Mouse (Mus musculus) hindbrain, embryonic 16.5 days (tissue): Measurements from ENCODE around the gene Idi1. TPM values are rescaled to one million over a fixed set of nuclear protein-coding genes. Genes with fewer than 3 reads are reported as not detected.
"Not testable (repeated sequence)": the region's sequence is repeated elsewhere in the genome, so short reads cannot be mapped to it uniquely, and the experiment has no call there.

Source experiments
- ATAC-seq: fragments of 200-750 bp; cut with Nextera tagmentation; 2 replicates; pipeline ENCODE4 v1.8.0; 2017; ENCODE audit warnings: moderate TSS enrichment, moderate library complexity
- H3K27ac ChIP-seq: fragments of 300-500 bp; sonication (generic); 2 replicates; pipeline ENCODE4 v1.5.1; 2014; ENCODE audit warnings: low read depth, mild to moderate bottlenecking, control low read depth, low read length, moderate library complexity
- H3K27me3 ChIP-seq: fragments of 300-500 bp; sonication (generic); replicated peaks from 2 replicates; pipeline ENCODE4 v1.6.1; 2014; ENCODE audit warnings: low read length; ENCODE audit not compliant: control insufficient read depth, insufficient read depth
- H3K36me3 ChIP-seq: fragments of 300-500 bp; sonication (generic); 2 replicates; pipeline ENCODE4 v1.6.1; 2014; ENCODE audit warnings: mild to moderate bottlenecking, low read length, moderate library complexity, mixed read lengths; ENCODE audit not compliant: control insufficient read depth, insufficient read depth
- H3K4me1 ChIP-seq: fragments of 300-500 bp; sonication (generic); 2 replicates; pipeline ENCODE4 v1.6.1; 2014; ENCODE audit warnings: low read depth, low read length; ENCODE audit not compliant: control insufficient read depth, insufficient read depth
- H3K4me2 ChIP-seq: fragments of 300-500 bp; sonication (generic); 2 replicates; pipeline ENCODE4 v1.6.1; 2014; ENCODE audit warnings: mild to moderate bottlenecking, low read length, control low read depth, moderate library complexity
- H3K4me3 ChIP-seq: fragments of 300-500 bp; sonication (generic); 2 replicates; pipeline ENCODE4 v1.5.1; 2014; ENCODE audit warnings: mild to moderate bottlenecking, low read length, control low read depth, moderate library complexity
- H3K9ac ChIP-seq: fragments of 300-500 bp; sonication (generic); 2 replicates; pipeline ENCODE4 v1.6.1; 2014; ENCODE audit warnings: low read depth, mild to moderate bottlenecking, control low read depth, low read length, moderate library complexity
- H3K9me3 ChIP-seq: fragments of 300-500 bp; sonication (generic); 2 replicates; pipeline ENCODE4 v1.6.1; 2014; ENCODE audit warnings: mild to moderate bottlenecking, low read length, moderate library complexity; ENCODE audit not compliant: control insufficient read depth
- WGBS: fragments of 180-500 bp; shearing (Covaris S2); extraction: QIAGEN DNeasy Blood & Tissue Kit; methylation state at CpG from one replicate; pipeline ENCODE4 v1.1.7; 2014; 5-methylcytosine and 5-hydroxymethylcytosine counted together
- polyA plus RNA-seq: library from polyadenylated mRNA; unstranded; fragments of >200 nt; fragmentation: Nextera tagmentation; extraction: Ambion mirVana; gene quantifications from 2 replicates; pipeline ENCODE4 v1.2.1, GENCODE M21; 2015

The Idi1 gene
- polyA plus RNA-seq, 1 experiment from 2014 or later = 118 TPM

GRCm38 (mm10) chr13:8871314-8871962 is 13.9 kb upstream of the Idi1 start, which contains the start of gene Wdr37:
Wdr37 (minus strand) TSS chr13:8871909.
- Histone ChIP-seq H3K4me1 (peaks cover 13% of the 10 kb centered on the region), H3K27me3 (no peaks in the 10 kb centered on the region), H3K4me2 (peak within 1 kb of the TSS; percentile 85), H3K9me3 (no peaks in the 10 kb centered on the region), H3K9ac (peak within 1 kb of the TSS; percentile 78), H3K4me3 (peak within 1 kb of the TSS; percentile 72), H3K27ac (peak within 1 kb of the TSS; percentile 96), H3K36me3 (no peaks in the 10 kb centered on the region)
- peak; percentile 60 for ATAC-seq
- under 1% methylated on average over 18 of the region's 18 CpGs for WGBS

- Histone ChIP-seq H3K4me1 (peaks cover 10% of the 10 kb centered on the region), H3K9ac (no peak overlapping the region), H3K4me2 (no peak overlapping the region), H3K4me3 (no peak overlapping the region), H3K9me3 (no peaks in the 10 kb centered on the region), H3K27ac (no peak overlapping the region), H3K36me3 (no peaks in the 10 kb centered on the region), H3K27me3 (no peaks in the 10 kb centered on the region)
- WGBS = 100% methylated on average over 1 of the region's 1 CpGs
- no peak for ATAC-seq
Observed at GRCm38 (mm10) chr13:8873776-8874175, 11.5 kb upstream of the Idi1 start.

- Histone ChIP-seq H3K36me3 (no peaks in the 10 kb centered on the region), H3K9me3 (no peaks in the 10 kb centered on the region), H3K4me3 (no peak overlapping the region), H3K4me2 (no peak overlapping the region), H3K27me3 (no peaks in the 10 kb centered on the region), H3K27ac (no peak overlapping the region), H3K9ac (no peak overlapping the region), H3K4me1 (peaks cover 3% of the 10 kb centered on the region)
- ATAC-seq = no peak
- 65% methylated on average over 3 of the region's 3 CpGs for WGBS
Observed at GRCm38 (mm10) chr13:8881611-8882010, 3.7 kb upstream of the Idi1 start.

- not testable (repeated sequence) for H3K4me1 ChIP-seq, H3K4me2 ChIP-seq, H3K36me3 ChIP-seq, H3K4me3 ChIP-seq, ATAC-seq, H3K27ac ChIP-seq, H3K9me3 ChIP-seq, H3K27me3 ChIP-seq, H3K9ac ChIP-seq
- 82% methylated on average over 5 of the region's 5 CpGs for WGBS
Observed at GRCm38 (mm10) chr13:8883870-8884269, 1.4 kb upstream of the Idi1 start.

GRCm38 (mm10) chr13:8886185-8886560 is 872 bp downstream of the Idi1 start:
- H3K27me3 ChIP-seq = no peaks in the 10 kb centered on the region
- 2% methylated on average over 9 of the region's 9 CpGs for WGBS
- H3K27ac ChIP-seq = peak overlapping the region; percentile 100
- H3K4me3 ChIP-seq = peak overlapping the region; percentile 82
- peak overlapping the region; percentile 72 for H3K4me2 ChIP-seq
- no peak for ATAC-seq
- H3K4me1 ChIP-seq = peaks cover 7% of the 10 kb centered on the region
- H3K9ac ChIP-seq = peak overlapping the region; percentile 84
- no peaks in the 10 kb centered on the region for H3K9me3 ChIP-seq
- peaks cover 11% of the 10 kb centered on the region for H3K36me3 ChIP-seq

DNA sequence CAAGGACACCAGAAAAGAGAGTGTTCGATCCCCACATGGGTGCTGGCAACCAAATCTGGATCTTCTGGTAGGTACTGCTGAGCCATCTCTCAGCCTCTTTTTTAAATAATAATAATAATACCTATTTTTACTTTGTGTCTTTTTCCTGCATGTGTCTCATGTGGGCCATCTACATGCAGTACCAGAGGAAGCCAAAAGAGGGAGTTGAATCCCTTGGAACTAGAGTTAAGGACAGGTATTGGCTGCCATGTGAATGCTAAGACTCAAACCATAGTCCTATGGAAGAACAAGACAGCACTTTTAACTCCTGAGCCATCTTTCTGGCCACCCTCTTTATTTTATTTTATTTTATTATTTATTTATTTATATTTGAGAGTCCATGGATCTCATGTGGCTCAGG is 3.3 kb downstream of the Idi1 start:
- ATAC-seq = no peak
- Histone ChIP-seq H3K4me2 (no peak overlapping the region), H3K4me3 (no peak overlapping the region), H3K27ac (no peak overlapping the region), H3K9me3 (no peaks in the 10 kb centered on the region), H3K9ac (no peak overlapping the region), H3K27me3 (no peaks in the 10 kb centered on the region), H3K4me1 (peaks cover 7% of the 10 kb centered on the region), H3K36me3 (peaks cover 13% of the 10 kb centered on the region)
- WGBS = 97% methylated on average over 1 of the region's 1 CpGs

GRCm38 (mm10) chr13:8905986-8906385 is 20.7 kb downstream of the Idi1 start:
- not testable (repeated sequence) for H3K4me2 ChIP-seq, H3K9ac ChIP-seq, ATAC-seq, H3K36me3 ChIP-seq, H3K4me1 ChIP-seq, H3K27ac ChIP-seq, H3K9me3 ChIP-seq, H3K27me3 ChIP-seq, H3K4me3 ChIP-seq
- WGBS = 95% methylated on average over 2 of the region's 2 CpGs

- H3K9ac ChIP-seq, H3K4me1 ChIP-seq, H3K4me3 ChIP-seq, H3K27me3 ChIP-seq, ATAC-seq, H3K4me2 ChIP-seq, H3K9me3 ChIP-seq, H3K27ac ChIP-seq, H3K36me3 ChIP-seq: not testable (repeated sequence)
- 92% methylated on average over 8 of the region's 8 CpGs for WGBS
Observed at GRCm38 (mm10) chr13:8913890-8914289, 28.6 kb downstream of the Idi1 start.

GRCm38 (mm10) chr13:8933499-8933898 is 48.2 kb downstream of the Idi1 start:
- H3K9ac ChIP-seq = no peak overlapping the region
- no peaks in the 10 kb centered on the region for H3K9me3 ChIP-seq
- no peak for ATAC-seq
- H3K36me3 ChIP-seq = no peaks in the 10 kb centered on the region
- no peak overlapping the region for H3K4me2 ChIP-seq
- no peak overlapping the region for H3K4me3 ChIP-seq
- no peaks in the 10 kb centered on the region for H3K27me3 ChIP-seq
- 63% methylated on average over 2 of the region's 2 CpGs for WGBS
- H3K4me1 ChIP-seq = no peaks in the 10 kb centered on the region
- no peak overlapping the region for H3K27ac ChIP-seq
